Mouse (Mus musculus) CD4-positive, CD25-positive, alpha-beta regulatory T cell, adult 9 weeks (primary cell): ENCODE measurements around the gene Atp9a. TPM values are rescaled to one million over a fixed set of nuclear protein-coding genes. Genes with fewer than 3 reads are reported as not detected.

Experiments
- polyA plus RNA-seq: library from polyadenylated mRNA; unstranded; fragments of 100-300 nt; shearing (Covaris generic); gene quantifications from one replicate; pipeline ENCODE4 v1.2.1, GENCODE M21; 2017

The Atp9a gene
- polyA plus RNA-seq = 18.8 TPM

DNA sequence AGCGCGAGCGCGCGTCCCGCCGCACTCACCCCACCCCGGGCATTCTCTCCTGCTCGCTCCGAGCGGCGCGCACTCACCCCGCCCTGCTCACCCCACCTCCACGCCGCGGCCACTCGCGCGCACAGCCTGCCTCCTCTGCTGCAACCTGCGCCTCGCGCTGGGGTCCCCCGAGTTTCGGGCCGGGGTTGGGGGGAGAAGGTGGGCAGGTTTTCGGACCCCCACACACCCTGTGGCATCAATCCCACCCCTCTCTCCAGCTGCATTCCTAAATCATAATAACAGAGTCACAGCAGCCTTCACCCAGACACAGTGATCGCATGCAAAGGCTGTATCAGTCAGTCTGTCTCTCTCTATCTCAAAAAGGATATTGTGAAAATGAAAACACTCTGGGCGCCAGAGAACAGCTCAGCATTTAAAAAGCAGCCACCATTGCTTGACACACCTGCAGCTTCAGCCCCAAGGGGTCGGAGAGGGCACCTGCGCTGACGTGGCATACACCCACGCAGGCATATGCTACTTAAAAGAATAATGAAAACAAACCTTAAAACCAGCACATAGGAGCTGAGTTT, at the start of gene Atp9a:
Atp9a (minus strand) TSS at position 351 of the 569 bp plus-strand sequence.

DNA sequence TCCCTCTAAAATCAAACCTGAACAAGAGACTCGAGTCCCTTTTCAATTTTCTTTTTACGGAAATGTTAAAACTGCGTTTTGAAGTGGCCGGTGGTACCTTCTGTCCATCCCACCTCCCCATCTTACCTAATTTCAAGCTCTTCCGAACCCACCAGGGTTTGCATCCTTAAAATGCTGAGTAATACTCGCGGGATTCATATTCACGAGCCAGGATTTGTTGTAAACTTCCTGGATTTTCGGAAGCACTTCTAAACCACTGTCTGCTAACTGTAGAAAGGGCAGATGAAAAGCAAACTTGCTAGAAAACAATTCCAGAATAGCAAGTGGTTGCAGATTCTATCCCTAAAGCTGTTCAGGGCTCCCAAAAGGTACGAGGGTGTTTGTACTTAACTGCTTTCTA, 25.4 kb upstream of the Atp9a start, which contains the start of gene Sall4:
Sall4 (minus strand) TSS at position 362 of the 400 bp plus-strand sequence.

GRCm38 (mm10) chr2:168601491-168602386, 140.5 kb downstream of the Atp9a start, which contains the start of gene Nfatc2:
Nfatc2 (minus strand) TSS chr2:168601657.

Other genes with a start within 250 kb of the Atp9a start
- 31.9 TPM for gene Nfatc2, start 140.8 kb downstream of the Atp9a start, polyA plus RNA-seq
- gene Sall4, start 25.5 kb upstream of the Atp9a start, polyA plus RNA-seq = not detected
- 41.2 TPM for gene Zfp64, start 213.2 kb upstream of the Atp9a start, polyA plus RNA-seq